Mouse (Mus musculus): ENCODE measurements around the gene Ywhab. TPM values are rescaled to one million over a fixed set of nuclear protein-coding genes. Genes with fewer than 3 reads are reported as not detected.

Ywhab gene
- polyA plus RNA-seq, 1 experiment from 2014 or later = 228 TPM

DNA sequence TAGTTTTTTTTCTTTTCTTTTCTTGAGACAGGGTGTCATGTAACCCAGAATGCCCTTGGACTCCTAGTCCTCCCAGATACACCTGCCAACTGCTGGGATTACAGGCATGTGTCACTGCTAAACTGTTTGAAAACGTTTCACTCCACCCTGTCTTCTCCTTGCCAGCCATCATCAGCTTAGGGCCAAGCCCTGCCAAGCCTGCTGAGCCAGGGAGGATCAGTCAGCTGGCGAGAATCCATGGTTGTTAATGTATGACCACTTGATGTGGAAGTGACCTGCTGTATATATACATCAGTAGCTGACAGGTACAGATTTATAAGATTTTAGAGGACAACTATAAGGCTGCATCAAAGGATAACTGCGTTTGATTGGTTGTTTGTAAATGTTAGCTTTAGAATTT, 24.4 kb upstream of the Ywhab start:
- Histone ChIP-seq H3K27ac (ENCODE audit: low read depth, low read length) (no peak overlapping the region), H3K4me2 (no peak overlapping the region), H3K4me1 (replicated peaks; ENCODE audit: control insufficient read depth, insufficient read depth, low read length) (no peaks in the 10 kb centered on the region), H3K36me3 (ENCODE audit: control insufficient read depth, insufficient read depth, low read length) (no peaks in the 10 kb centered on the region), H3K9ac (ENCODE audit: low read depth, low read length) (no peak overlapping the region), H3K4me3 (ENCODE audit: low read depth, low read length) (no peak overlapping the region), H3K9me3 (ENCODE audit: control insufficient read depth, low read length) (no peaks in the 10 kb centered on the region), H3K27me3 (replicated peaks; ENCODE audit: control insufficient read depth, insufficient read depth, low read length) (no peaks in the 10 kb centered on the region)
- WGBS = 48% methylated on average over 3 of the region's 3 CpGs
- DNase-seq (ENCODE audit: low spot score) (no peak), ATAC-seq (replicated peaks; ENCODE audit: low FRiP score) (no peak)

DNA sequence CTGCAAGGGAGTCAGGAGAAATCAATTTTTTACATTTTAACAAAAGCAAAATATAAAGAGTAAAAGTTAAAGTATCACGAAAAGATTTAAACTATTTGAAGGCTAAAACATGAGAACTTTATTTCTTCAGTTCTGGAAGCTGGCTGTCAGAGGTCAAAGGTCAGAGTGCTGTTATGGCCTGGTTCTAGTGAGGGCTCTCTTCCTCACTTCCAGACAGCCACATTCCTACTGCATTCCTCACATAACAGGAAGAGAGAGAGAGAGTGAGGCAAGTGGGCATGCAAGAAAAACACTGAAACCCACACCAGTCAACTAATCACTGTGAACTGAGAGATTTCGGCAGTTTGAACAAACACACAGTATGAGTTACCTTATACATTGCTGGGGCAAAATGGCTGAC, 20.7 kb upstream of the Ywhab start:
- no peak overlapping the region for H3K4me2 ChIP-seq
- no peaks in the 10 kb centered on the region for H3K4me1 ChIP-seq (replicated peaks; ENCODE audit: control insufficient read depth, insufficient read depth, low read length)
- ATAC-seq (replicated peaks; ENCODE audit: low FRiP score) (no peak), DNase-seq (ENCODE audit: low spot score) (no peak)
- H3K4me3 ChIP-seq (ENCODE audit: low read depth, low read length) = no peak overlapping the region
- no peaks in the 10 kb centered on the region; the same call in 1 of the 2 replicates for H3K9me3 ChIP-seq (ENCODE audit: control insufficient read depth, low read length)
- no peaks in the 10 kb centered on the region for H3K27me3 ChIP-seq (replicated peaks; ENCODE audit: control insufficient read depth, insufficient read depth, low read length)
- H3K36me3 ChIP-seq (ENCODE audit: control insufficient read depth, insufficient read depth, low read length) = no peaks in the 10 kb centered on the region
- H3K9ac ChIP-seq (ENCODE audit: low read depth, low read length) = no peak overlapping the region
- H3K27ac ChIP-seq (ENCODE audit: low read depth, low read length) = no peak overlapping the region
- 72% methylated on average over 2 of the region's 2 CpGs for WGBS

DNA sequence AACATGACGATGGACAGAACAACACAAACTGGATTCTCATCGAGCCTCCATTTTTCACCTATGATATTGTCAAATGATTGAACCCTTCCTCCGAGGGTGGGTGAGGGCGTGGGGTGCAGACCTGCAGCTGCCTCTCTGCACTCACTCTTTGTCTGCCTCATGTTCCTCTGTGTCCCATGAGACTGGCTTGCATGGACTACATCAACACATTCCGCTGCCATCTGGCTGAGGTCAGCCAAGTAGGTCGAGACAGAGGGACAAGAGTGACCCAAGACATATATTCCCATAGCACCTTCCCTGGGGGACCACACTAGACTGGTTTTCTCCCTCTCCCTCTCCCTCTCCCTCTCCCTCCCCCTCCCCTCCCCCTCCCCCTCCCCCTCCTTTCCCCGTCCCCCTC, 18.3 kb upstream of the Ywhab start:
- Histone ChIP-seq H3K4me2 (no peak overlapping the region), H3K4me3 (ENCODE audit: low read depth, low read length) (no peak overlapping the region), H3K4me1 (replicated peaks; ENCODE audit: control insufficient read depth, insufficient read depth, low read length) (no peaks in the 10 kb centered on the region), H3K9me3 (ENCODE audit: control insufficient read depth, low read length) (no peaks in the 10 kb centered on the region; the same call in 1 of the 2 replicates), H3K27ac (ENCODE audit: low read depth, low read length) (no peak overlapping the region), H3K27me3 (replicated peaks; ENCODE audit: control insufficient read depth, insufficient read depth, low read length) (no peaks in the 10 kb centered on the region), H3K9ac (ENCODE audit: low read depth, low read length) (no peak overlapping the region), H3K36me3 (ENCODE audit: control insufficient read depth, insufficient read depth, low read length) (no peaks in the 10 kb centered on the region)
- 84% methylated on average over 6 of the region's 7 CpGs for WGBS
- ATAC-seq (replicated peaks; ENCODE audit: low FRiP score) (no peak), DNase-seq (ENCODE audit: low spot score) (no peak)

DNA sequence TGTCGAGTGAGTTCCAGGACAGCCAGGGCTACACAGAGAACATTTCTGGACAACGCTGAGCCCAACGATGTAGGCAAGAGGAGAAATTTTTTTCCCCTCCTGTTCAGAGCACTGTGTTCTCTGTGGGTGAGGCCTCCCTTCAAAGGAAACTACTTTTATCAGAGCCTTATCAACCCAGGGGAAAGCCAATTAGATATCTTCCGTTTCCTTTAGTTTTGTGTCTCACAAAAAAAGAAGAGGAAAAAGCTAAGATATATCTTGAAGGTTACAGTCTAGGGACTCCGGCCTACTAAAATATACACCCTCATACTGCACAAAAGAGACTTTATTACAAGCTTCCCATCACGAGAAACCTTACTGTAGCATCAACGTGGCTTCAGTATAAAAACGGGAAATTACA, 7.5 kb upstream of the Ywhab start:
- H3K9ac ChIP-seq (ENCODE audit: low read depth, low read length) = no peak overlapping the region
- H3K27ac ChIP-seq (ENCODE audit: low read depth, low read length) = no peak overlapping the region
- 60% methylated on average over 8 of the region's 8 CpGs for WGBS
- no peaks in the 10 kb centered on the region for H3K36me3 ChIP-seq (ENCODE audit: control insufficient read depth, insufficient read depth, low read length)
- no peaks in the 10 kb centered on the region for H3K4me1 ChIP-seq (replicated peaks; ENCODE audit: control insufficient read depth, insufficient read depth, low read length)
- H3K27me3 ChIP-seq (replicated peaks; ENCODE audit: control insufficient read depth, insufficient read depth, low read length) = no peaks in the 10 kb centered on the region
- H3K4me3 ChIP-seq (ENCODE audit: low read depth, low read length) = no peak overlapping the region
- no peaks in the 10 kb centered on the region for H3K9me3 ChIP-seq (ENCODE audit: control insufficient read depth, low read length)
- no peak overlapping the region for H3K4me2 ChIP-seq
- ATAC-seq (replicated peaks; ENCODE audit: low FRiP score) (no peak), DNase-seq (ENCODE audit: low spot score) (no peak)

DNA sequence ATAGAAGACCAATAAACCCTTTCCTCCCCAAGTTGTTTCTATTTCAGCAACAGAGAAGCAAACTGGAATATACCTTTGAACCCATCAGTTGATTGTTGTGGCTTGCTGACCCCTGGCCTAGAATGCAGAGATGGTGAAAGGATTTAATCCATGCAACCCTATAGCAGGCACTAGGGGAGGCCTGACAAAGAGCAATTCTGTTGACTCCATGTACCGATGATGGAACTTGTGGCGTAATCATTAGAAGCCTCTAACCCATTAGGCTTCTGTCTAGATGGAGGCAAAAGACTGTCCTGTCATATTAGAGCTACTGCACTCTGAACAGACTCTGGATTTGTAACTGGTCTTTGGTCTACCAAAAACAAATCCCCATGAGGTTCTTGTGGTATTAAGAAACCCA, 1.9 kb upstream of the Ywhab start:
- Histone ChIP-seq H3K27me3 (replicated peaks; ENCODE audit: control insufficient read depth, insufficient read depth, low read length) (no peaks in the 10 kb centered on the region), H3K36me3 (ENCODE audit: control insufficient read depth, insufficient read depth, low read length) (no peaks in the 10 kb centered on the region), H3K4me2 (no peak overlapping the region), H3K4me3 (ENCODE audit: low read depth, low read length) (no peak overlapping the region), H3K9ac (ENCODE audit: low read depth, low read length) (no peak overlapping the region), H3K27ac (ENCODE audit: low read depth, low read length) (no peak overlapping the region), H3K9me3 (ENCODE audit: control insufficient read depth, low read length) (no peaks in the 10 kb centered on the region), H3K4me1 (replicated peaks; ENCODE audit: control insufficient read depth, insufficient read depth, low read length) (peaks cover 18% of the 10 kb centered on the region)
- DNase-seq (ENCODE audit: low spot score) = no peak
- ATAC-seq (replicated peaks; ENCODE audit: low FRiP score) = no peak
- WGBS = 91% methylated on average over 2 of the region's 2 CpGs

DNA sequence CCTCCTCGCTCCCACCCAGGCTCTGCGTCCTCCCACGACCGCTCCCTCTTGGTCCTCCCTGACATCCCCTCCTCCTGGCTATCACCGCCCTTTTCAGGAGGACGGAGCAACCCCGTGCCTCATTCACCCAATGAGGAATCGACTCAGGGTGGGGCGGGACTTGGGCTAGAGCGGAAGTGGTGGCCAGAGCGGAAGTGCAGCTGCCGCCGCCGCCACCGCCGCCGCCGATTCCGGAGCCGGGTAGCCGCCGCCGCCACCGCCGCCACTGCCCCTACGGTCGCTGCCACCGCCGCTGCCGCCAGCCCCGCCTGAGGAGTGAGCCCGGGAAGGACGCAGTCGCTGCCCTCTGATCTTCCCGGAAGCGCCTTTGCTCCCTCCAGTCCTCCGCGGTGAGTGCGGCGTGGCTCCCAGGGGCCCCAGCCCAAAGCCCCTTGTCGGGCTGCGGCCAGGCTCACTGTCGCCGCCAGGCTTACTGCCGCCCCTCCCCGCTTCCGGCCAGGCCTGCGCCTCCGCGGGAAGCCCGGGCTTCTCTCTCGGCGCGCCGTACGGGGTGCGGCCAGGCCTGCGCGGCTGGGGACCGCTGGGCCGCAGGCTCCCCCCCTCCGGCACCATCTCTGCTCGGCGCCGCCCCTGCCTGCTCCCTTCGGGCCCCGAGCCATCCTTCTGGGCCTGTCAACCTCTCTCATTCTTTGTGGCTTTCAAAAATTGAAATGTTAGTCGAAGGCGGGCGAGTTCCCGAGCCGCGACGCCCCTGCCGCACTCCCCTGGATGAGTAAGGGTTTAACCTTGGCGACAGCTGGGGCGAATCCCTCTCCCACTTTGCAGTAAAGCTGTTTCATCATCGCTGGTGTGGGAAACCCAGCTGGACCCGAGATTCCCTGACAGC, 460 bp downstream of the Ywhab start:
- Histone ChIP-seq H3K27ac (ENCODE audit: low read depth, low read length) (peak overlapping the region; percentile 97), H3K27me3 (replicated peaks; ENCODE audit: control insufficient read depth, insufficient read depth, low read length) (no peaks in the 10 kb centered on the region), H3K36me3 (ENCODE audit: control insufficient read depth, insufficient read depth, low read length) (no peaks in the 10 kb centered on the region), H3K4me2 (peak overlapping the region; percentile 64), H3K9me3 (ENCODE audit: control insufficient read depth, low read length) (no peaks in the 10 kb centered on the region), H3K4me3 (ENCODE audit: low read depth, low read length) (peak overlapping the region; percentile 95), H3K9ac (ENCODE audit: low read depth, low read length) (peak overlapping the region; percentile 95), H3K4me1 (replicated peaks; ENCODE audit: control insufficient read depth, insufficient read depth, low read length) (peaks cover 20% of the 10 kb centered on the region)
- ATAC-seq (replicated peaks; ENCODE audit: low FRiP score) (peak; percentile 100), DNase-seq (ENCODE audit: low spot score) (peak; percentile 91)
- under 1% methylated on average over 65 of the region's 79 CpGs for WGBS

DNA sequence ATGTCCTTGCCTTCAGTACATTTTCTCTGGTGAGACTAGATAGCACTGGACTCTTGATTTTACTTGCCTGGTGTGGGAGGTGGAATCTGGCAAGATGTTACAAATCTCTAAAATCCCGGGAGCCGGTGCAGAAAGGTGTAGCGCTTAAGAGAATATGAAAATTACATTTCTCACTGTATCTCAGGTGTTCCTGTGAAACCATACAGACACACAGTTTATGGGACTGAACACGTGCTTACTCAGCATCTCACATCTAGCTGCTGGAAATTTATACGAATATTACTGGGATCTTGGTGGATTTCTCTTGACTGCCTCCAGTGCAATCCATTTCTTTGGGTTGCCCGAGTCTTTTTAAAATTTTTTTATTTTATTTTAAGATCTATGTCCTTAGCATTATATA, 1.5 kb downstream of the Ywhab start:
- ATAC-seq (replicated peaks; ENCODE audit: low FRiP score) = no peak
- peak overlapping the region; percentile 64 for H3K4me2 ChIP-seq
- peak overlapping the region; percentile 95 for H3K9ac ChIP-seq (ENCODE audit: low read depth, low read length)
- peak overlapping the region; percentile 95 for H3K4me3 ChIP-seq (ENCODE audit: low read depth, low read length)
- H3K36me3 ChIP-seq (ENCODE audit: control insufficient read depth, insufficient read depth, low read length) = no peaks in the 10 kb centered on the region
- no peaks in the 10 kb centered on the region for H3K9me3 ChIP-seq (ENCODE audit: control insufficient read depth, low read length)
- no peak for DNase-seq (ENCODE audit: low spot score)
- WGBS = 74% methylated on average over 6 of the region's 6 CpGs
- peaks cover 20% of the 10 kb centered on the region for H3K4me1 ChIP-seq (replicated peaks; ENCODE audit: control insufficient read depth, insufficient read depth, low read length)
- H3K27ac ChIP-seq (ENCODE audit: low read depth, low read length) = no peak overlapping the region
- H3K27me3 ChIP-seq (replicated peaks; ENCODE audit: control insufficient read depth, insufficient read depth, low read length) = no peaks in the 10 kb centered on the region

DNA sequence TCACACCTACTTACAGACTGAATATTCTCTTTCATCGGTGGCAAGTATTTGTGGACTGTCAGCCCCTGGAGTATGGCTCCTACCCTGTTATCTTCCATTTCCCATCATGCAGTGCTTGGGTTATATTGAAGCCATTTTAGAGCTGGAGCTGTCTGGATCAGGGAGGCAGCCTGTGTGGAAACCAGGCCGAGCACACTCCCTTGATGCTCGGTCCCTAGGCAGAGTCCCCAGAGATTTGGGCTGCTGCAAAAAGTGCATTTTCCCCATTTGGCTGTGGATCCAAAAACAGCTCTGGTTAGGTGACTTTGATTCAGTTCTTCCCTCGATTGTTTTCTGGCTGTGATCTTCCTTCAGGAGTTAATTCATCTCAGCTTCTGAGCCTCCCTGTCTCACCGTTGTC, 2.1 kb downstream of the Ywhab start:
- no peak for ATAC-seq (replicated peaks; ENCODE audit: low FRiP score)

DNA sequence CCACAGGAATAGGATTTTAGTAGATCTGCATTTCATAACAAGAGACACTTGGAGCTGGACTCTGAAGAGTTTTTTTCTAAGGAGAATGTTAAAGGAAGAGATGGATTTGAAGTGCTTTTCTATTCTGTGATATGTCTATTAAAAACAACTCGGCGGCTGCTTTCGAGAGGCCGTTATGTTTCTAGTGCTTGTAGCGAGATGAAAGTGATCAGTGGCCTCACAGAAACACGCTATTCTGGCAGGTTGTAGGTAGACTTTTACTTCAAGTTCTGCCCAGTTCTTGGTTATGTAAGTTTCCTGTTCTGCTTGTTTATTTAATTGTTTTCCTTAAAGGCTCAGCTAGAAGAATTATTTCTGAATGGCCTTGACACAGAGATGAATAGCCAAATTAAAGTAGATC, 4.2 kb downstream of the Ywhab start:
- H3K9ac ChIP-seq (ENCODE audit: low read depth, low read length) = no peak overlapping the region
- no peaks in the 10 kb centered on the region for H3K27me3 ChIP-seq (replicated peaks; ENCODE audit: control insufficient read depth, insufficient read depth, low read length)
- no peak overlapping the region for H3K4me3 ChIP-seq (ENCODE audit: low read depth, low read length)
- ATAC-seq (replicated peaks; ENCODE audit: low FRiP score) = no peak
- no peaks in the 10 kb centered on the region for H3K9me3 ChIP-seq (ENCODE audit: control insufficient read depth, low read length)
- no peak overlapping the region for H3K4me2 ChIP-seq
- no peak overlapping the region for H3K27ac ChIP-seq (ENCODE audit: low read depth, low read length)
- no peaks in the 10 kb centered on the region for H3K36me3 ChIP-seq (ENCODE audit: control insufficient read depth, insufficient read depth, low read length)
- 95% methylated on average over 6 of the region's 6 CpGs for WGBS
- H3K4me1 ChIP-seq (replicated peaks; ENCODE audit: control insufficient read depth, insufficient read depth, low read length) = peaks cover 20% of the 10 kb centered on the region
- no peak for DNase-seq (ENCODE audit: low spot score)

More for the DNA sequence above, 2.1 kb downstream of the Ywhab start:
- no peaks in the 10 kb centered on the region for H3K36me3 ChIP-seq (ENCODE audit: control insufficient read depth, insufficient read depth, low read length)
- 73% methylated on average over 5 of the region's 5 CpGs for WGBS
- H3K9me3 ChIP-seq (ENCODE audit: control insufficient read depth, low read length) = no peaks in the 10 kb centered on the region
- DNase-seq (ENCODE audit: low spot score) = no peak
- peak overlapping the region; percentile 64; the same call in 1 of the 2 replicates for H3K4me2 ChIP-seq
- peak overlapping the region; percentile 20; the same call in 1 of the 2 replicates for H3K9ac ChIP-seq (ENCODE audit: low read depth, low read length)
- peaks cover 20% of the 10 kb centered on the region for H3K4me1 ChIP-seq (replicated peaks; ENCODE audit: control insufficient read depth, insufficient read depth, low read length)
- no peaks in the 10 kb centered on the region for H3K27me3 ChIP-seq (replicated peaks; ENCODE audit: control insufficient read depth, insufficient read depth, low read length)
- no peak overlapping the region for H3K27ac ChIP-seq (ENCODE audit: low read depth, low read length)
- H3K4me3 ChIP-seq (ENCODE audit: low read depth, low read length) = no peak overlapping the region

Measured in liver, embryonic 11.5 days (tissue).